Mouse (Mus musculus) liver, postnatal 0 days (tissue): Measurements from ENCODE around the gene Rpl10-ps3.

Source experiments
- CTCF ChIP-seq: sonication (generic); IDR thresholded peaks from 2 replicates; pipeline ENCODE4 v1.5.1; 2016; ENCODE audit warnings: antibody characterized with exemption, low read depth
- EP300 ChIP-seq: IDR thresholded peaks from 2 replicates; pipeline ENCODE4 v1.6.1; 2016; ENCODE audit warnings: antibody characterized with exemption, low read depth, mild to moderate bottlenecking

- TF ChIP-seq CTCF (no peak), EP300 (no peak)
Measured at GRCm38 (mm10) chr9:50304004-50304403, 40.8 kb downstream of the Rpl10-ps3 start.
